Mouse (Mus musculus) left cerebral cortex, postnatal 14 days (tissue): Measurements from ENCODE around the gene Tyw1. TPM values are rescaled to one million over a fixed set of nuclear protein-coding genes. Genes with fewer than 3 reads are reported as not detected.

Experiments used
- DNase-seq, 2 experiments: peaks; one replicate each; pipeline ENCODE4 v3.0.0; 2021 to 2022; ENCODE audit warnings: low spot score in 2 of 2, mixed read lengths in 1 of 2
- intact Hi-C: fragments of 180-260 bp; cut with DNase I; formaldehyde crosslinking; loops from one replicate; pipeline ENCODE4 v1.15.1; 2025
- total RNA-seq, 2 experiments: library from RNA; stranded (reverse); gene quantifications; 2 replicates each; pipeline ENCODE4 v1.2.3; 2021

The Tyw1 gene
- total RNA-seq, 2 experiments from 2014 or later, result 15.2 to 17.2 TPM

DNA sequence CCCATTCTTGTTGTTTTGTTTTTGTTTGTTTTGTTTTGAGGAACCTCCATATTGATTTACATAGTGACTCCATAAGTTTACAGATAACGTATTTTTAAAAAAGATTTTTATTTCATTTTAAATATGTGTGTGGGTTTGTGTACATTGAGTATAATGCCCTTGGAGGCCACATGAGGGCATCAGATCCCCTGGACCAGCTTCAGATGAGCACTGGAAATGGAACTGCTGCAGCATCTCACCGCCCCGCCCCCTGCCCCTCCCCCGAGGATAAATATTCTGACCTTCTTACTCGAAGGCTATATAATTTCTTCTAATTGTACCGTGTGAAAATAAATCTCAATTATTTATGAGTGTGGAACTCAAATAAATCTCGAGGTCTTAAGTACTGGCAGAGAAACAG is 99.8 kb downstream of the Tyw1 start:
- intact Hi-C loops, result no loop called here
- no peak for DNase-seq

DNA sequence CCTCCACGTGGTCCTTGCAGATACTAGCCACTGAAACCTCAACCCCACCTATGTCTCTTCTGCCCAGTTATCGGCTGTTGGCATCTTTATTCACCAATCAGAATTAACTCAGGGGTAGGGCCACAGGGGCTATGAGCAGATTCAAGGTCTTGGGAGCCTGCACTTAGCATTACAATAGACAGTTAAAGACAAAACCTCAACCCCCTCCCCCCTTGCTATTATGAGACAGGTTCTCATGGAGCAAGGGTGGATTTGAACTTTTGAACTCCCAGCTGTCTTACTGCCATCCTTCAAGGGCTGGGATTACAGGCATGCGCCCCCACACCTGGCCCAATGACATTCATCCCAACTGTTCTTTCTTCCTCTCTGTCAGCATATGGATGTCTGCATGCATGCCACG is 107.7 kb downstream of the Tyw1 start:
- intact Hi-C loops, result no loop called here
- no peak for DNase-seq

DNA sequence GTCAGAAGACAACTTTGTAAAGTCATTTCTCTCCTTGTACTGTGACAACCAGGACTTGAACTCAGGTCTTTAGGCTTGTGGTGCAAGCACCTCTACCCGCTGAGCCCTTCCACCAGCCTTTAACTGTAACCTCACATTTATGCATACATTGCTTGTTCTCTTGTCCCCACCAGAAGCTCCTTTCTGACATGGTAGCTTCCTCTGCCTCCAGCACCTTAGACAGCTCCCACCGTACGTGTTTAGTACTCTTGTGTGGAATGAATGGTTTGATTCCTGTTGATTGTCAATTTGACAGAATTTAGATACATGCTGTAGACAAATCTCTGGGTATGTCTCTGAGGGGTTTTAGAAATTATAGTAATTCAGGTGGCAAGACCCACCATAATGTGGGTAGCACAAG is 108.4 kb downstream of the Tyw1 start:
- no peak for DNase-seq
- intact Hi-C loops, result no loop called here

DNA sequence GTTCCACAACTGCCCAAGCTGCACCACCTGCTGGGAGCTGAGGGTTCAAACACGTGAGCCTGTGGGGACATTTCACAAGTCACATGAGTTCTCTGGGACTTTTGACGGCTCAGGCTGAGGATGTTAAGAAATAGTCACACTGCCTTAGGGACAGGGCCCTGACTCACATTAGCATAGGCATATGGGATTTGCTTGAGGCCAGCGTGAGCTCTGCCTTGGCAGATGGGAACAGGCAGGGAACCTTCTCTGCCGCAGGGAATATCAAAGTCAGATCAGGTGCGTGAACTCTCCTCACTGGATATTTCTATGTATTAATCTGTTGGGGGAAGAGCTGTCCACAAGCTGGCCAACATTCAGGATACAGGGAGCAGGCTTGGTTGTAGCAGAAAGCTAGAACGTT is 112.8 kb downstream of the Tyw1 start:
- intact Hi-C loops, result no loop called here
- DNase-seq, result no peak

DNA sequence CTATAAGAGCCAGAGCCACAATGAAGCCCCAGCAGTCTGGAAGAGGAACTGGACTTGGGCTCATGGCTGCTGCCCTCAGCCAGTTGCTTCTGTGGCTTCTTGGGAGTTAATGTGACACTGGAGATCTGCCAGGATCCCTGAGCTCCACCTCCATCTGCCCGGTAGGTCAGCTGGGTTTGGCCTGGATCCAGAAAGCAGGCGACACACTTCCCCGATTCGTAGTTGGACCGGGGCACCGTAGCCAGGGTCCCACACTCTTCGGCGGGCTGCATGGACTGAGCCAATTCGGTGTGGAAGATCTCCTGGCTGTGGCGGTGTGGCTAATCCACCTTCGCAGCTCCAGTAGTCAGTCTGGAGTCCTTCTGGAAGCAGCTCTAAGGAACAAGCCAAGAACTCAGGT is 113.8 kb downstream of the Tyw1 start, which contains the start of gene Caln1:
Caln1 (plus strand) TSS at position 219 of the 400 bp plus-strand sequence.
- intact Hi-C loops, result no loop called here
- DNase-seq, result no peak

DNA sequence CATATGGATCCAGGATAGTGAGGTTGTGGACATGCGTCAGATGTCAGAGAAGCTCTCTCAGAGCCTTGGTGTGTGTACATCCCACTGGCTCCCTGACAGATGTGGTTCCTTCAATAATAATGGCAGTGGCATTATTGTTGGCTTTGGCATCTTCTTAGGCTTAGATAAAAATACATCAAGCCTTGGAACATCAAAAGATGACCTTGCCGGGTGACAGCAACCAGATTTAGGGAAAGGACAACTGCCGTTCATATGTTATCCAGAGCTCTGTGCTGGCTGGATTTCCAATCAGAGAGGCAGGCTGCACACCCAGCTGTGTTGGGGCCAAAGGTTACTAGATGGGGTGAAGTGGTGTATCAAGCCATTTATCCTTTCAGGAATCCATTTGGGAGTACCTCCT is 120.0 kb downstream of the Tyw1 start:
- intact Hi-C loops, result no loop called here
- no peak for DNase-seq

DNA sequence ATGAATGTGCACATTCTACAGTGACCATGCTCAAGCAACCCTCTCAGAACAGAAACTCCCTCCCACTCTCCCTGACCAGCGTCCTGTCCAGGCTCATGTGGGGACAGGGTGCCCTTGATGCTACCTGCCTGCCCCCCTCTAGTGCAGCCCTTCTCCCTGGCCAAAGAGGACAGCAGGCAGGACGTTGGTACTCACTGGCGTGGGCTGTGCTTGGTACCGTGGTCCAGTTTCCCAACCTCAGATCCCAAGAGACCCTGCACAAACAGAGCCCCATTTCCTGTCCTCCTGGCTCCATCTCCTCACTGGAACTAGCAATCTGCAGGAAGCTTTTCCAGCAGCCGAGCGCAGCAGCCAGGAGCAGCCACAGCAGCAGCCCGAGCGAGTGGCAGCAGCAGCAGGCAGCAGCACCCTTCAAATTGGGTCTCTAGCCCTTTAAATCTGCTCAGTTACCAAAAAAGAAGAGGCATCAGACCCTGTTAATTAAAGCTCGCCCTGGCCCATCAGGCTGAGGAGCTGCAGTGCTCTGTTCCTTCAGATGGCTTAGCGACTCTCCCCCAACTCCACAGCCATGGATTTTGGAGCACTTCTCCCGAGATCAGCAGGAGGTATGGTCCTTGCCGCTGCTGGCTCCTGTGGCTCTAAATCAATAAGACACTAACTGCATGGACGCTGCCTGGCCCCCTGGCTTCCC is 128.9 kb downstream of the Tyw1 start, which contains the start of gene A330070K13Rik:
A330070K13Rik (minus strand) TSS at position 410 of the 691 bp plus-strand sequence.
- intact Hi-C loops, result loop anchor here (10.0 kb wide), 1 partner anchor 430 kb away; no protein-coding TSS in a partner anchor
- DNase-seq, result peak; percentile 12 to 34

DNA sequence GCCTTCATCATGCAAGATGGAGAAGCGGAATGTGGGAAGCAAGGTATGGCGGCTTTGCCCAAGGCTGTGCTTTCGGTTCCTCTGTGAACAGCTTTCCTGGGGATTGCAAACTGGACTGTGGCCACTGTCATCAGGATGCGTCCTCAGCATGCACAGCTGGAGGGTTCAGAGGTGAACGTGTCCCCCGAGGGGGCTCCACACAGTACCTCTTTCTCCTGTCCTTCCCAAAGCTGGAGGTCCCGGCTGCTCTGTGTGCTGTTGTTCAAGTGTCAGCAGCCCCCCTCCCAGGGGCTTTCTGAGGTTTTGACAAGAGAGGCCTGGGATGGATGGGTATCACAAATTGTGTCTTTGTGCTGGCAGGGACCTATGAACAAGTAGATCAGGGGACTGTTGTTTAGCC is 131.0 kb downstream of the Tyw1 start:
- intact Hi-C loops, result loop anchor here (10.0 kb wide), 1 partner anchor 428 kb away; no protein-coding TSS in a partner anchor
- no peak for DNase-seq

Other genes with a start within 250 kb of the Tyw1 start
- 10 to 100 TPM; 14.7 to 19.8 TPM for gene Asl, start 226.4 kb upstream of the Tyw1 start, total RNA-seq
- 10 to 100 TPM; 30.1 to 33.7 TPM for gene Crcp, start 226.3 kb upstream of the Tyw1 start, total RNA-seq
- 10 to 100 TPM; 36.1 to 40.8 TPM for gene Tpst1, start 182.3 kb upstream of the Tyw1 start, total RNA-seq
- 10 to 100 TPM; 12.1 to 14.5 TPM for gene Kctd7, start 110.8 kb upstream of the Tyw1 start, total RNA-seq
- 10 to 100 TPM; 43.8 to 47.2 TPM for gene Rabgef1, start 83.8 kb upstream of the Tyw1 start, total RNA-seq
- 10 to 100 TPM; 35.4 to 46.8 TPM for gene Tmem248, start 38.5 kb upstream of the Tyw1 start, total RNA-seq
- gene Sbds, start 89 bp upstream of the Tyw1 start, total RNA-seq, result 10 to 100 TPM; 61.0 to 61.4 TPM
- gene Caln1, start 113.8 kb downstream of the Tyw1 start, total RNA-seq, result 100 to 1,000 TPM; 146 to 147 TPM
- 1 to 10 TPM; 1.4 to 1.7 TPM for gene A330070K13Rik, start 129.0 kb downstream of the Tyw1 start, total RNA-seq